Mouse (Mus musculus): ENCODE measurements around the gene Cand2. TPM values are rescaled to one million over a fixed set of nuclear protein-coding genes. Genes with fewer than 3 reads are reported as not detected.

Gene Cand2
- 66.9 and 71.8 TPM in 2 replicates for polyA plus RNA-seq (2016; fragmentation: Nextera tagmentation; extraction: Ambion mirVana)

- no peaks in the 10 kb centered on the region for H3K27me3 ChIP-seq
- ATAC-seq (ENCODE audit: insufficient number of reproducible peaks, insufficient read depth, low FRiP score, low TSS enrichment, low read depth) = peak; percentile 88
- peaks cover 20% of the 10 kb centered on the region for H3K4me1 ChIP-seq (replicated peaks)
- peak within 1 kb of the TSS; percentile 88 for H3K27ac ChIP-seq
- peak within 1 kb of the TSS; percentile 83 for H3K9ac ChIP-seq (replicated peaks)
- H3K36me3 ChIP-seq = peaks cover 19% of the 10 kb centered on the region
- no peaks in the 10 kb centered on the region for H3K9me3 ChIP-seq
- 2% methylated on average over 16 of the region's 28 CpGs for whole genome bisulfite sequencing
- H3K4me3 ChIP-seq (replicated peaks) = peak within 1 kb of the TSS; percentile 79
- H3K4me2 ChIP-seq = peak within 1 kb of the TSS; percentile 98
Observed at GRCm38 (mm10) chr6:115774501-115774921, at the start of gene Cand2. TSS of gene Cand2 (plus strand) at chr6:115774538.

GRCm38 (mm10) chr6:115727108-115727507, 47.2 kb upstream of the Cand2 start:
- no peaks in the 10 kb centered on the region for H3K36me3 ChIP-seq
- peaks cover 5% of the 10 kb centered on the region for H3K4me1 ChIP-seq (replicated peaks)
- no peak overlapping the region for H3K9ac ChIP-seq (replicated peaks)
- 74% methylated on average over 1 of the region's 1 CpGs for WGBS
- H3K27me3 ChIP-seq = no peaks in the 10 kb centered on the region
- H3K27ac ChIP-seq = no peak overlapping the region
- H3K9me3 ChIP-seq = peaks cover 7% of the 10 kb centered on the region; the same call in 1 of the 2 replicates
- no peak for ATAC-seq (ENCODE audit: insufficient number of reproducible peaks, insufficient read depth, low FRiP score, low TSS enrichment, low read depth)
- no peak overlapping the region for H3K4me3 ChIP-seq (replicated peaks)
- no peak overlapping the region for H3K4me2 ChIP-seq

GRCm38 (mm10) chr6:115727570-115727969, 46.8 kb upstream of the Cand2 start:
- ATAC-seq (ENCODE audit: insufficient number of reproducible peaks, insufficient read depth, low FRiP score, low TSS enrichment, low read depth) = no peak
- no peaks in the 10 kb centered on the region for H3K36me3 ChIP-seq
- no peaks in the 10 kb centered on the region for H3K27me3 ChIP-seq
- no peak overlapping the region for H3K4me3 ChIP-seq (replicated peaks)
- peaks cover 5% of the 10 kb centered on the region for H3K4me1 ChIP-seq (replicated peaks)
- 50% methylated on average over 2 of the region's 2 CpGs for WGBS
- no peak overlapping the region for H3K9ac ChIP-seq (replicated peaks)
- peaks cover 7% of the 10 kb centered on the region; the same call in 1 of the 2 replicates for H3K9me3 ChIP-seq
- H3K4me2 ChIP-seq = no peak overlapping the region
- H3K27ac ChIP-seq = no peak overlapping the region

- Histone ChIP-seq H3K9me3 (peaks cover 7% of the 10 kb centered on the region; the same call in 1 of the 2 replicates), H3K4me3 (replicated peaks) (no peak overlapping the region), H3K36me3 (no peaks in the 10 kb centered on the region), H3K4me1 (replicated peaks) (peaks cover 5% of the 10 kb centered on the region), H3K27ac (peak overlapping the region; percentile 50; the same call in 1 of the 2 replicates), H3K4me2 (peak overlapping the region; percentile 9; the same call in 1 of the 2 replicates), H3K27me3 (no peaks in the 10 kb centered on the region), H3K9ac (replicated peaks) (no peak overlapping the region)
- no peak for ATAC-seq (ENCODE audit: insufficient number of reproducible peaks, insufficient read depth, low FRiP score, low TSS enrichment, low read depth)
- 68% methylated on average over 20 of the region's 20 CpGs for WGBS
Observed at GRCm38 (mm10) chr6:115730560-115731342, 43.6 kb upstream of the Cand2 start.

GRCm38 (mm10) chr6:115732341-115732928, 41.9 kb upstream of the Cand2 start:
- Histone ChIP-seq H3K27ac (no peak overlapping the region), H3K4me3 (replicated peaks) (no peak overlapping the region), H3K9me3 (peaks cover 2% of the 10 kb centered on the region; the same call in 1 of the 2 replicates), H3K4me1 (replicated peaks) (peaks cover 5% of the 10 kb centered on the region), H3K27me3 (no peaks in the 10 kb centered on the region), H3K9ac (replicated peaks) (no peak overlapping the region), H3K36me3 (no peaks in the 10 kb centered on the region), H3K4me2 (no peak overlapping the region)
- no peak for ATAC-seq (ENCODE audit: insufficient number of reproducible peaks, insufficient read depth, low FRiP score, low TSS enrichment, low read depth)
- 77% methylated on average over 22 of the region's 22 CpGs for WGBS

GRCm38 (mm10) chr6:115734909-115735308, 39.4 kb upstream of the Cand2 start:
- Histone ChIP-seq H3K9ac (replicated peaks) (no peak overlapping the region), H3K4me2 (no peak overlapping the region), H3K4me3 (replicated peaks) (no peak overlapping the region), H3K36me3 (no peaks in the 10 kb centered on the region), H3K27me3 (no peaks in the 10 kb centered on the region), H3K9me3 (no peaks in the 10 kb centered on the region; the same call in 1 of the 2 replicates), H3K27ac (no peak overlapping the region), H3K4me1 (replicated peaks) (peaks cover 3% of the 10 kb centered on the region)
- WGBS = 74% methylated on average over 4 of the region's 4 CpGs
- no peak for ATAC-seq (ENCODE audit: insufficient number of reproducible peaks, insufficient read depth, low FRiP score, low TSS enrichment, low read depth)

GRCm38 (mm10) chr6:115739056-115739455, 35.3 kb upstream of the Cand2 start:
- Histone ChIP-seq H3K9me3 (no peaks in the 10 kb centered on the region), H3K27ac (no peak overlapping the region), H3K4me3 (replicated peaks) (no peak overlapping the region), H3K4me2 (no peak overlapping the region), H3K9ac (replicated peaks) (no peak overlapping the region), H3K4me1 (replicated peaks) (no peaks in the 10 kb centered on the region), H3K27me3 (no peaks in the 10 kb centered on the region), H3K36me3 (no peaks in the 10 kb centered on the region)
- WGBS = 94% methylated on average over 5 of the region's 5 CpGs
- no peak for ATAC-seq (ENCODE audit: insufficient number of reproducible peaks, insufficient read depth, low FRiP score, low TSS enrichment, low read depth)

GRCm38 (mm10) chr6:115743569-115743968, 30.8 kb upstream of the Cand2 start:
- Histone ChIP-seq H3K9me3 (no peaks in the 10 kb centered on the region), H3K9ac (replicated peaks) (no peak overlapping the region), H3K4me2 (no peak overlapping the region), H3K36me3 (no peaks in the 10 kb centered on the region), H3K4me3 (replicated peaks) (no peak overlapping the region), H3K27me3 (no peaks in the 10 kb centered on the region), H3K27ac (no peak overlapping the region), H3K4me1 (replicated peaks) (no peaks in the 10 kb centered on the region)
- no peak for ATAC-seq (ENCODE audit: insufficient number of reproducible peaks, insufficient read depth, low FRiP score, low TSS enrichment, low read depth)
- 0% methylated on average over 1 of the region's 1 CpGs for WGBS

- no peak overlapping the region for H3K27ac ChIP-seq
- H3K9ac ChIP-seq (replicated peaks) = no peak overlapping the region
- WGBS = 86% methylated on average over 1 of the region's 1 CpGs
- H3K4me1 ChIP-seq (replicated peaks) = no peaks in the 10 kb centered on the region
- no peaks in the 10 kb centered on the region for H3K36me3 ChIP-seq
- no peaks in the 10 kb centered on the region for H3K9me3 ChIP-seq
- H3K4me2 ChIP-seq = no peak overlapping the region
- ATAC-seq (ENCODE audit: insufficient number of reproducible peaks, insufficient read depth, low FRiP score, low TSS enrichment, low read depth) = no peak
- H3K4me3 ChIP-seq (replicated peaks) = no peak overlapping the region
- H3K27me3 ChIP-seq = no peaks in the 10 kb centered on the region
Observed at GRCm38 (mm10) chr6:115746326-115746725, 28.0 kb upstream of the Cand2 start.

GRCm38 (mm10) chr6:115755536-115755935, 18.8 kb upstream of the Cand2 start:
- Histone ChIP-seq H3K36me3 (no peaks in the 10 kb centered on the region), H3K27ac (no peak overlapping the region), H3K9me3 (no peaks in the 10 kb centered on the region), H3K4me2 (no peak overlapping the region), H3K4me3 (replicated peaks) (no peak overlapping the region), H3K27me3 (no peaks in the 10 kb centered on the region), H3K4me1 (replicated peaks) (no peaks in the 10 kb centered on the region; the same call in 1 of the 2 replicates), H3K9ac (replicated peaks) (no peak overlapping the region)
- no peak for ATAC-seq (ENCODE audit: insufficient number of reproducible peaks, insufficient read depth, low FRiP score, low TSS enrichment, low read depth)
- 78% methylated on average over 7 of the region's 7 CpGs for WGBS

- no peak for ATAC-seq (ENCODE audit: insufficient number of reproducible peaks, insufficient read depth, low FRiP score, low TSS enrichment, low read depth)
- WGBS = 57% methylated on average over 9 of the region's 9 CpGs
- Histone ChIP-seq H3K9ac (replicated peaks) (no peak overlapping the region; the same call in 1 of the 2 replicates), H3K9me3 (no peaks in the 10 kb centered on the region), H3K27me3 (no peaks in the 10 kb centered on the region), H3K27ac (no peak overlapping the region), H3K4me1 (replicated peaks) (peaks cover 24% of the 10 kb centered on the region), H3K36me3 (no peaks in the 10 kb centered on the region), H3K4me3 (replicated peaks) (no peak overlapping the region), H3K4me2 (no peak overlapping the region)
Observed at GRCm38 (mm10) chr6:115758981-115759435, 15.3 kb upstream of the Cand2 start.

Measured in limb, embryonic 12.5 days (tissue).